Mouse (Mus musculus) small intestine, adult 2 months (tissue): ENCODE data around the gene Gm12248.

ENCODE experiments used
- CTCF ChIP-seq: fragments of 200-500 bp; IDR thresholded peaks from 2 replicates; pipeline ENCODE4 v1.5.1; 2012; ENCODE audit warnings: low read depth, mild to moderate bottlenecking, control low read depth, inconsistent platforms, low read length, moderate library complexity, mixed read lengths; ENCODE audit not compliant: insufficient replicate concordance, insufficient read length; ENCODE audit errors: extremely low read depth
- POLR2A ChIP-seq: fragments of 200-500 bp; IDR thresholded peaks from 2 replicates; pipeline ENCODE4 v1.6.1; 2012; ENCODE audit warnings: low read depth, mild to moderate bottlenecking, control low read depth, inconsistent platforms, low read length, moderate library complexity

GRCm38 (mm10) chr11:58062586-58062985, 30.3 kb downstream of the Gm12248 start:
- TF ChIP-seq CTCF (no peak), POLR2A (no peak)
